Mouse (Mus musculus): ENCODE results near the gene Pbx1. TPM values are rescaled to one million over a fixed set of nuclear protein-coding genes. Genes with fewer than 3 reads are reported as not detected.

The Pbx1 gene
- 107 and 125 TPM in 2 replicates for polyA plus RNA-seq (2012; rRNA removed)

GRCm38 (mm10) chr1:168432232-168432280 lies at the start of gene Pbx1:
TSS of gene Pbx1 (minus strand) at chr1:168432270.

